Mouse (Mus musculus): ENCODE measurements around the gene Wbp2. TPM values are rescaled to one million over a fixed set of nuclear protein-coding genes. Genes with fewer than 3 reads are reported as not detected.

The Wbp2 gene
- polyA plus RNA-seq, 2 experiments: 57.7 to 58.6 TPM

- Histone ChIP-seq H3K4me2 (replicated peaks; ENCODE audit: low read depth, low read length, severe bottlenecking) (no peak overlapping the region), H3K9ac (ENCODE audit: low read depth, low read length, severe bottlenecking) (no peak overlapping the region), H3K4me1 (ENCODE audit: control insufficient read depth, insufficient read depth, low read length) (no peaks in the 10 kb centered on the region), H3K36me3 (ENCODE audit: control insufficient read depth, insufficient read depth, low read length) (peaks cover 90% of the 10 kb centered on the region), H3K9me3 (ENCODE audit: control insufficient read depth, low read length) (no peaks in the 10 kb centered on the region), H3K27me3 (ENCODE audit: control insufficient read depth, insufficient read depth, low read length) (no peaks in the 10 kb centered on the region), H3K4me3 (replicated peaks; ENCODE audit: low read length) (no peak overlapping the region), H3K27ac (replicated peaks; ENCODE audit: low read depth, low read length) (no peak overlapping the region)
- no peak for TF ChIP-seq POLR2A (IDR thresholded peaks at IDR 0.05; ENCODE audit: borderline replicate concordance, extremely low read depth, insufficient read depth, insufficient read length)
- DNase-seq (ENCODE audit: low spot score) (no peak), ATAC-seq (ENCODE audit: low FRiP score, low read depth) (no peak)
- 66% methylated on average over 12 of the region's 12 CpGs for WGBS
Measured at GRCm38 (mm10) chr11:116058022-116058614, 28.7 kb downstream of the Wbp2 start.

GRCm38 (mm10) chr11:116057237-116057881 lies 29.4 kb downstream of the Wbp2 start:
- H3K9me3 ChIP-seq (ENCODE audit: control insufficient read depth, low read length): no peaks in the 10 kb centered on the region
- no peaks in the 10 kb centered on the region for H3K27me3 ChIP-seq (ENCODE audit: control insufficient read depth, insufficient read depth, low read length)
- ATAC-seq (ENCODE audit: low FRiP score, low read depth) (no peak), DNase-seq (ENCODE audit: low spot score) (no peak)
- WGBS: 91% methylated on average over 4 of the region's 4 CpGs
- no peak overlapping the region for H3K4me3 ChIP-seq (replicated peaks; ENCODE audit: low read length)
- no peak overlapping the region for H3K27ac ChIP-seq (replicated peaks; ENCODE audit: low read depth, low read length)
- no peaks in the 10 kb centered on the region for H3K4me1 ChIP-seq (ENCODE audit: control insufficient read depth, insufficient read depth, low read length)
- H3K4me2 ChIP-seq (replicated peaks; ENCODE audit: low read depth, low read length, severe bottlenecking): no peak overlapping the region
- peaks cover 98% of the 10 kb centered on the region for H3K36me3 ChIP-seq (ENCODE audit: control insufficient read depth, insufficient read depth, low read length)
- TF ChIP-seq POLR2A (IDR thresholded peaks at IDR 0.05; ENCODE audit: borderline replicate concordance, extremely low read depth, insufficient read depth, insufficient read length): no peak
- H3K9ac ChIP-seq (ENCODE audit: low read depth, low read length, severe bottlenecking): no peak overlapping the region

GRCm38 (mm10) chr11:116055873-116056272 lies 30.9 kb downstream of the Wbp2 start:
- Histone ChIP-seq H3K9ac (ENCODE audit: low read depth, low read length, severe bottlenecking) (no peak overlapping the region), H3K4me2 (replicated peaks; ENCODE audit: low read depth, low read length, severe bottlenecking) (no peak overlapping the region), H3K4me1 (ENCODE audit: control insufficient read depth, insufficient read depth, low read length) (no peaks in the 10 kb centered on the region), H3K9me3 (ENCODE audit: control insufficient read depth, low read length) (no peaks in the 10 kb centered on the region), H3K27ac (replicated peaks; ENCODE audit: low read depth, low read length) (no peak overlapping the region), H3K27me3 (ENCODE audit: control insufficient read depth, insufficient read depth, low read length) (no peaks in the 10 kb centered on the region), H3K4me3 (replicated peaks; ENCODE audit: low read length) (no peak overlapping the region), H3K36me3 (ENCODE audit: control insufficient read depth, insufficient read depth, low read length) (peaks cover 99% of the 10 kb centered on the region)
- ATAC-seq (ENCODE audit: low FRiP score, low read depth) (no peak), DNase-seq (ENCODE audit: low spot score) (no peak)
- 92% methylated on average over 11 of the region's 11 CpGs for WGBS
- TF ChIP-seq POLR2A (IDR thresholded peaks at IDR 0.05; ENCODE audit: borderline replicate concordance, extremely low read depth, insufficient read depth, insufficient read length): no peak

GRCm38 (mm10) chr11:116053510-116054229 lies 33.1 kb downstream of the Wbp2 start:
- H3K4me3 ChIP-seq (replicated peaks; ENCODE audit: low read length): no peak overlapping the region
- ATAC-seq (ENCODE audit: low FRiP score, low read depth): no peak
- H3K27ac ChIP-seq (replicated peaks; ENCODE audit: low read depth, low read length): no peak overlapping the region

GRCm38 (mm10) chr11:116050196-116050595 lies 36.6 kb downstream of the Wbp2 start:
- TF ChIP-seq POLR2A (IDR thresholded peaks at IDR 0.05; ENCODE audit: borderline replicate concordance, extremely low read depth, insufficient read depth, insufficient read length): no peak
- H3K36me3 ChIP-seq (ENCODE audit: control insufficient read depth, insufficient read depth, low read length): peaks cover 96% of the 10 kb centered on the region
- DNase-seq (ENCODE audit: low spot score) (no peak), ATAC-seq (ENCODE audit: low FRiP score, low read depth) (no peak)
- no peaks in the 10 kb centered on the region for H3K27me3 ChIP-seq (ENCODE audit: control insufficient read depth, insufficient read depth, low read length)
- H3K4me3 ChIP-seq (replicated peaks; ENCODE audit: low read length): no peak overlapping the region
- no peaks in the 10 kb centered on the region for H3K4me1 ChIP-seq (ENCODE audit: control insufficient read depth, insufficient read depth, low read length)
- 82% methylated on average over 4 of the region's 4 CpGs for WGBS
- no peak overlapping the region for H3K9ac ChIP-seq (ENCODE audit: low read depth, low read length, severe bottlenecking)
- H3K27ac ChIP-seq (replicated peaks; ENCODE audit: low read depth, low read length): no peak overlapping the region
- H3K9me3 ChIP-seq (ENCODE audit: control insufficient read depth, low read length): no peaks in the 10 kb centered on the region
- H3K4me2 ChIP-seq (replicated peaks; ENCODE audit: low read depth, low read length, severe bottlenecking): no peak overlapping the region

More at GRCm38 (mm10) chr11:116053510-116054229, 33.1 kb downstream of the Wbp2 start:
- Histone ChIP-seq H3K4me1 (ENCODE audit: control insufficient read depth, insufficient read depth, low read length) (no peaks in the 10 kb centered on the region), H3K27me3 (ENCODE audit: control insufficient read depth, insufficient read depth, low read length) (no peaks in the 10 kb centered on the region), H3K4me2 (replicated peaks; ENCODE audit: low read depth, low read length, severe bottlenecking) (no peak overlapping the region), H3K36me3 (ENCODE audit: control insufficient read depth, insufficient read depth, low read length) (peaks cover 99% of the 10 kb centered on the region), H3K9me3 (ENCODE audit: control insufficient read depth, low read length) (no peaks in the 10 kb centered on the region), H3K9ac (ENCODE audit: low read depth, low read length, severe bottlenecking) (no peak overlapping the region)
- no peak for DNase-seq (ENCODE audit: low spot score)
- no peak for TF ChIP-seq POLR2A (IDR thresholded peaks at IDR 0.05; ENCODE audit: borderline replicate concordance, extremely low read depth, insufficient read depth, insufficient read length)
- 92% methylated on average over 9 of the region's 9 CpGs for WGBS

Data from limb, embryonic 14.5 days (tissue).